Mouse (Mus musculus) lung, postnatal 4 days (tissue): ENCODE results near the gene Olfr1176.

Source experiments
- DNase-seq, 2 experiments: peaks; one replicate each; pipeline ENCODE4 v3.0.0; 2021

The Olfr1176 gene

GRCm38 (mm10) chr2:88336421-88336820 is at the start of gene Olfr1176:
TSS of gene Olfr1176 (plus strand) at chr2:88336721.
- no peak for DNase-seq

GRCm38 (mm10) chr2:88315035-88315434 is 21.5 kb upstream of the Olfr1176 start, which contains the start of gene Olfr1174-ps:
TSS of gene Olfr1174-ps (minus strand) at chr2:88315135.
- DNase-seq, result no peak

GRCm38 (mm10) chr2:88327115-88327514 is 9.4 kb upstream of the Olfr1176 start, which contains the start of gene Olfr1175-ps:
TSS of gene Olfr1175-ps (minus strand) at chr2:88327215.
- DNase-seq, result no peak

- DNase-seq, result no peak
Observed at GRCm38 (mm10) chr2:88346392-88346791, 9.9 kb downstream of the Olfr1176 start, which contains the start of gene Olfr1177-ps. TSS of gene Olfr1177-ps (minus strand) at chr2:88346492.

- DNase-seq, result no peak
Observed at GRCm38 (mm10) chr2:88356304-88356703, 19.8 kb downstream of the Olfr1176 start.

- no peak for DNase-seq
Observed at GRCm38 (mm10) chr2:88386762-88387161, 50.2 kb downstream of the Olfr1176 start, which contains the start of gene Olfr1178. TSS of gene Olfr1178 (plus strand) at chr2:88387062.
